Mouse (Mus musculus): ENCODE measurements around the gene Ptges3.
"Not testable (repeated sequence)": the region's sequence is repeated elsewhere in the genome, so short reads cannot be mapped to it uniquely, and the experiment has no call there.

Ptges3 gene

DNA sequence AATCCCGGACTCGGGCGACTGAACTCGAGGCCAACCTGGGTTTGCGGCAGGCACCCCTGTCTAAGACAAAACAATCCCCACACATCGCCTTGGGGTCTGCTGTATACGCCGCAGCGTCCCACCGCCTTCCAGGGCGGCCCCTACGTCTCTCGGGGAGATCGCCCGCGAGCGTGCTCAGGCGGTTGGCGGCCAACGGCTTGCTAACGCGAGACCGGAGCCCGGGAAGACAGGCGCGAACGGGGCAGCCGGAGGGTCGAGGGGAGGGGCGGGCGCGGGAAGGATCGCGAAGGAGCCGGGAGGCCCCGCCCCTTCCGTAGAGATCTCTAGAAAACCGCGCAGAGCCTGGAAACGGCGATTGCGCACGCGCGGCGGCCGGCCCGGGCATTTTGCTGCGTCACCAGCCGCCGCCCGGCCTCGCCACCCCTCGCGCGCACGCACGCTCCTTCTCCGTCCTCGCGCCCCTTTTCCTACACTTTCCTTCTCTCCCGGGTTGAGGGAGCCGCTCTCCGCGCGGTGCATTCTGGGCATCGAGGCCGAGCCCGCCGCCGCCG is at the start of gene Ptges3:
Gene Ptges3 (plus strand): TSS at position 354 of the 551 bp plus-strand sequence.
- DNase-seq (ENCODE audit: low spot score in 2 of 2), result peak; percentile 98

DNA sequence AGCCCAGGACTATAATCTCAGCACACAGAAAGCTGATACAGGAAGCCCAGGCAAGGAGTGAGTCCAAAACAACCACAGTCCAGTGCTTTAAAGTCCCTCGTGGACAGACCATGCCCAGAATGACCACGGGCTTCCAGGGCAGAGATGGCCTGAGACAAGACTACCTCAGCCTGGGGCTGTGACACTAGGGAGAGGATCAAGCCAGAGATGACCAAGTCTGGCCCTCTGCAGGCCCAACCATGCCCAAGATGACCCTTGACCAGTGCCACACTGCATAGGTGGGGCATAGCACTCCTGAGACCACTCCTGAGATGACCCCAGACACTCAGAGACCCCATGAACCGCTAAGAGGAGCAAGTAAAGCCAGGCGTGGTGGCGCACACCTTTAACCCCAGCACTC is 49.0 kb upstream of the Ptges3 start:
- no peak for DNase-seq (ENCODE audit: low spot score in 2 of 2)

DNA sequence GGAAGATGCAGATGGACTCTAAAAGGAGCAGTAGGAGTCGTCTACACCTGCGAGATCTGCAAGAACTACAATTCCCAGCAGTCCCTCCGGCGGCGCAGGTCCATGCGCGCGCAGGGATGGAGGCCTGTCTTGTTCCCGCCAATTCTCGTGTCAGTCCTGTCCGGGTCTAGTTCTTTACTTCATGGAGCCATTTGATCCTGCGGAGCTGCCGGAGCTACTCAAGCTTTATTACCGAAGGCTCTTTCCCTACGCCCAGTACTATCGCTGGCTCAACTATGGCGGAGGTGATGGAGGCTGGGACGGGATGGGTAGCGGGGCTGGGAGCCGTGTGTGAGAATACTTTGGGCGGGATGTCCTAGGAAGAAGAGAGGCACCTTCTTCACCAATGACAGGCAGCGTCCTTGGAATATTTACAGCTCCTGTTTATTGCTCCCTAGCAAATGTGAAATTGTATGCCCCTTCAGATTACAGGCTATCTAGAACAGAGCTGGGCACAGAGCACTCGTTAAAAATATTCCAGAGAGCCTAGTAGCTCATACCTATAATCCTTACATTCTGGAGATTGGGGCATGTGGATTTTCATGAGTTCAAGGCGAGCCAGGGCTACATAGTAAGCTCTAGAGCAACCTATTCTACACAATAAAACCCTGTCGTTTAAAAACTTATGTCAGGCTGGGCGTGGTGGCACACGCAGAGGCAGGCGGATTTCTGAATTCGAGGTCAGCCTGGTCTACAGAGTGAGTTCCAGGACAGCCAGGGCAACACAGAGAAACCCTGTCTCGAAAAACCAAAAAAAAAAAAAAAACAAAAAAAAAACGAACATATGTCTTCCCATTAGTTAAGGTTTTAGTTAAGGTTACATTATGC is 43.5 kb upstream of the Ptges3 start, which contains the start of gene Prim1:
Gene Prim1 (plus strand): TSS at position 101 of the 867 bp plus-strand sequence.
- peak; percentile 69 to 78 for DNase-seq (ENCODE audit: low spot score in 2 of 2)

DNA sequence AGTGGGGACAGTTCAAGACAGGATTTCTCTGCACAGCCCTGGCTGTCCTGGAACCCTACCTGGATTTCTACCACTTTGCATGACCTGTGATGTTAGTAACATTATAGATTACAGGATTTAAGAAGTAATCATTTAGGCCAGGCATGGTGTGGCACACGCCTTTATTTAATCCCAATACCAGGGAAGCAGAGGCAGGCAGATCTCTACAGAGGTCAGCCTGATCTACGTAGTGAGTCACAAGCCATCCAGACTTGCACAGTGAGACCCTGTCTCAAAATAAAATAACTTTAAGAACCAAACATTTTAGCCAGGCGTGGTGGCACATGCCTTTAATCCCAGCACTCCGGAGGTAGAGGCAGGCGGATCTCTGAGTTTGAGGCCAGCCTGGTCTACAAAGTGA is 36.6 kb upstream of the Ptges3 start:
- no peak for DNase-seq (ENCODE audit: low spot score in 2 of 2)

DNA sequence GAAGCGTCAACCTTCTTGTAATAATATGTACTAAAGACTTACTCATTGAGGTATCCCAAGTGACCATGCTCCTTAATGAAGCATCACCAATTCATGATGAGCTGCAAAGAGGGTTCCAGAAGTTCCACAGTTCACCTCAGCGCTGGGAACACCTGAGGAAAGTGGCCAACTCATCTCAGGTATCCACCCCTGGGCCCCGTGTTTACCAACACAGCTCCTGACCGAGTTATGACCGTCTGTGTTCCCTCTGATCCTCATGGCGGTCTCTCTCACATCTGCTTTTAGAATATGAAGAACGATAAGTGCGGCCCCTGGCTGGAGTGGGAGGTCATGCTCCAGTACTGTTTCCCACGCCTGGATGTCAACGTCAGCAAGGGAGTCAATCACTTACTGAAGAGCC is 35.3 kb upstream of the Ptges3 start:
- DNase-seq (ENCODE audit: low spot score in 2 of 2), result no peak

DNA sequence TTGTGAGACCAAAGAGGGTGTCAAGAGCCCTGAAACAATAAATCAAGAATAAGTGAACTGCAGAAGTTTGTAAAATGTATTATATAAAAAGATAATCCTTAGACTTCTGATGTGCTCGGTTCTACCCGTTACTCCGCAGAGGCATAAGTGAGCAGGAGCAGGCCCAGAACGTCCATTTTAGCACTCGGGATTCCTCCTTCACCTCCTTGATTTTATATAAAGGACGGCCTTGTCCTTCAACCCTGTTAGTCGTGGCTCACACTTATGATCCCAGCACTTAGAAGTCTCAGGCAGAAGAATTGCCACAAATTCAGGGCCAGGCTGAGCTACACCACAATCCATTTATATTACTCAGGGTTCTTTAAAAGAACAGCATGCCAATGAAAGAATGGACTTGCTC is 28.8 kb upstream of the Ptges3 start:
- no peak for DNase-seq (ENCODE audit: low spot score in 2 of 2)

DNA sequence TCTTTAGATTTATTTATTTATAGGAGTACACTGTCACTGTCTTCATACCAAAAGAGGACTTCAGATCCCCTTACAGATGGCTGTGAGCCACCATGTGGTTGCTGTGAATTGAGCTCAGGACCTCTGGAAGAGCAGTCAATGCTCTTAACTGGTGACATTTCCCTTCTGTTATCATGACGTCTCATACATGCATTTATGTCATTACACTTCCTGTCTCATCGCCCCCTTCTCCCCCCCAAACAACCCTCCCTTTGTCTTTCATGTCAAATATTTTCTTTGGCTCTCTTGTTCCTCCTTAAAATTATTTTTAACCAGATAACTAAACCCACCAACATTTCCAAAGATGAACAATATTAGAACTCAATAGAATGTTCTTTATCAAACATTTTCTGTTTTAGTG is 27.9 kb upstream of the Ptges3 start:
- no peak for DNase-seq (ENCODE audit: low spot score in 2 of 2)

DNA sequence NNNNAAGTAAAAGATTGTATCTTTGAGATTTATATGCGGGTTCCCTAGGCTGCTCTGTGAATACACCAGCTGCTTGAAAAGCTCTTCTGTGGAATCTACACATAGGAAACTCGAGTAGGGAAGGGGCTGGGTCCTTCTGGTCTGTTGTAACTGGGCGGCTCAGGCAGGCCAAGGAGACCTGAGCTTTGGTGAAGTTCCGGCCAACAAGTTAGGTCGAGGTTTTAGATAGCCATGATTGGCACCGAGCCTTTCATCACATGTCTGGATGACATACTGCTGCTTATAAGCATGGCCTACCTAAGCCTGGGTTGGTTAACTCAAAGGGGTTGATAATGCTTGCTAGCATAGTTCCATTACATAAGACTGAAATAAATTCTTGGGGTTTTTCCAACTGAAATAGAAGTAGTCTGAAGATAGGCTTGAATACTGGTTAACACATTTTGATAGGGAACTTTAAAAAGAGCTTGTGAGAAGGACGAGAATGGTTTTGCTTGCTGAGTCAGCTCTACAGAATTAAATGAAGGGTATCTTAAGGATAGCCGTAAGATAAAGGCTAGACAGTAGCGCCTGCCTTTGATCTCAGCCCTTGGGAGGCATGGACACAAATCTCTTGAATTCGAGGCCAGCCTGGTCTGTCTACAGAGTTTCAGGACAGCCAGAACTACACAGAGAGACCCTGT is 21.9 kb upstream of the Ptges3 start:
- DNase-seq (ENCODE audit: low spot score in 2 of 2), result peak in 1 of 2 experiments; percentile 34

DNA sequence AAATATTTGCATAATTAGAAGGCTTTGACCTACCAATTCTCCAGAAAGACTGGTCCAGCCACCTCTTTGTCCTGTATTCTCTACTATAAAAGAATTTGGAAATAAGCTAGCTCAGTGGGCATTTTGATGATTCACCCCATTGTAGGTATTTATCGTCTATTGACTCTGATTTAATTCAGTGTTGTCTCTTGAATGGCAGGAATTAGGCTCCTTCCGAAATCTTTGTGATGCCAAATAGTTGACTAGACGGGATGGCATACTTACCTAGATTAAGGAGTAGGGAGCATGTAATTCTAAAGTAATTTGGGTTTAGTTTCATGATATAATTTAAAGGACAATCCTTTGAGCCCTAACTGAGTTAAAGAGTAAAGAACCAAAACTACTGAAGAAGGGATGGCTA is 20.8 kb upstream of the Ptges3 start:
- no peak for DNase-seq (ENCODE audit: low spot score in 2 of 2)

DNA sequence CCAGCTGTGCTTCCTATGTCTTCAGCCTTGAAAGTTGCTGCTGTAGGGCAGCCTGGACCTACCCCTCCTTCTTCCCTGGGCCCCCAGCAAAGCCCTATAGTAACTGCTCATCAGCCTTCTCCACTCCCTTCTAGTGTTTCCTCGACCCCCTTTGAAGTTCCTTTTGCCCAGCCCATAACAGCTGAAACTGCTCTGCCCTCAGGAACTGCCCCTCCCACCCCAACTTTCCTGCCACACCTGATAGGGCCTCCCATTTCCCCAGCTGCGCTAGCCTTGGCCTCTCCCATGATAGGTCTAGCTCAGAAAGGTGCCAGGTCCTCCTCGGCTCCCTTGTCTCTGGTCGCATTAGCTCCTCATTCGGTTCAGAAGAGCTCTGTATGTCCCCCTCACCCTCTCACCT is 19.6 kb upstream of the Ptges3 start:
- no peak for DNase-seq (ENCODE audit: low spot score in 2 of 2)

DNA sequence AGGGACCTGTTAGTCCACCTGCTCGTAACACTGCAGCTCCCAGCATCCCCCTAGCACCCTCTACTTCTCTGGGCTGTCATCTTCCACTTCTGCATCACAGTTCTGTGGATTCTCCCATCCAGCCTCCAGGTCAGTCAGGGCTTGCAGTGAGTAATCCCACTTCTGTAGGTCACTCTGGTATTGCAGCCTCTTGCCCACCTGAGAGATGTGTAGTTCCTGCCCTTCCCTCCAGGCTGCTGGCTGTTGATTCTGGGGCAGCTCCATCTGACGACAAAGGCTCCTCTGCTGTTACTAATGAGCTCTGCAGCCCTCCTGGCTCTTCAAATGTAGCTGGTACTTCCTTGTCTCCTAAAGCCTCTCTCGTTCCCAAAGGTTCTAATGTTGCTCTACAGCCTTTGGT is 18.9 kb upstream of the Ptges3 start:
- DNase-seq (ENCODE audit: low spot score in 2 of 2), result no peak

DNA sequence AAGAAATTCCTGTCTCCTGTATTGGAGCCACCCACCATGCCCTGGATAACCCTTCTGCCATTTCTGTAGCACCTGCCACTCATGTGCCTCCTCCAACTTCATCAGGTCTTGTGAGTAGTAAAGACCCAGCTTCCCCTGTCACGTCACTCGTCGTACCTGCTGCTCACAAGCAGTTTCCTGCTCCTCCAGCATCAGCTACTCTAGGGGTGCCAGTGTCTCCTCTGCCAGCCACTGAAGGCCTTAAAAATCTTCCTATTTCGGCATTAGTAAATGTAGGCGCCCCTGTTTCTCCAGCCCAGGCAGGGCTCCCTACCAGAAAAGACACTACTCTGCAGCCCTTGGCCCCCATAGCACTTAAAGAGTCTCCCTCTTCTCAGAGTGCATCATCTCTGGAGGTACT is 18.5 kb upstream of the Ptges3 start:
- DNase-seq (ENCODE audit: low spot score in 2 of 2), result no peak

DNA sequence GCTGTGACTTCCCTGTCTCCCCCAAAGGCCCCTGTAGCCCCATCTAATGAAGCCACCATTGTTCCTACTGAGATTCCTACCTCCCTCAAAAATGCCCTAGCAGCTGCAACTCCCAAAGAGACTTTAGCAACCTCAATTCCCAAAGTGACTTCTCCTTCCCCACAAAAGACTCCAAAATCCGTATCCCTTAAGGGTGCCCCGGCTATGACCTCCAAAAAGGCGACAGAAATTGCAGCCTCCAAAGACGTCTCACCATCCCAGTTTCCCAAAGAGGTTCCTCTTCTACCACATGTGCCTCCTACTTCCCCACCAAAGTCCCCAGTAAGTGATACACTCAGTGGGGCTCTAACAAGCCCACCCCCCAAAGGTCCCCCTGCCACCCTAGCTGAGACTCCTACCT is 17.1 kb upstream of the Ptges3 start:
- no peak for DNase-seq (ENCODE audit: low spot score in 2 of 2)

DNA sequence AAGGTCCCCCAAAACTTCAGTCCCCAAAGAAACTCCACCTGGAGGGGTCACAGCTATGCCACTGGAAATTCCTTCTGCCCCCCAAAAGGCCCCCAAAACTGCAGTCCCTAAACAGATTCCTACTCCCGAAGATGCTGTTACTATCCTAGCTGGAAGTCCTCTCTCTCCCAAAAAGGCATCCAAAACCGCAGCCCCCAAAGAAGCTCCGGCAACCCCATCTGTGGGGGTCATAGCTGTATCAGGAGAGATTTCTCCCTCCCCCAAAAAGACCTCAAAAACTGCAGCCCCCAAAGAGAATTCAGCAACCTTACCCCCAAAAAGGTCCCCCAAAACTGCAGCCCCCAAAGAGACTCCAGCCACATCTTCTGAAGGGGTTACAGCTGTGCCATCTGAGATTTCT is 16.3 kb upstream of the Ptges3 start:
- no peak for DNase-seq (ENCODE audit: low spot score in 2 of 2)

DNA sequence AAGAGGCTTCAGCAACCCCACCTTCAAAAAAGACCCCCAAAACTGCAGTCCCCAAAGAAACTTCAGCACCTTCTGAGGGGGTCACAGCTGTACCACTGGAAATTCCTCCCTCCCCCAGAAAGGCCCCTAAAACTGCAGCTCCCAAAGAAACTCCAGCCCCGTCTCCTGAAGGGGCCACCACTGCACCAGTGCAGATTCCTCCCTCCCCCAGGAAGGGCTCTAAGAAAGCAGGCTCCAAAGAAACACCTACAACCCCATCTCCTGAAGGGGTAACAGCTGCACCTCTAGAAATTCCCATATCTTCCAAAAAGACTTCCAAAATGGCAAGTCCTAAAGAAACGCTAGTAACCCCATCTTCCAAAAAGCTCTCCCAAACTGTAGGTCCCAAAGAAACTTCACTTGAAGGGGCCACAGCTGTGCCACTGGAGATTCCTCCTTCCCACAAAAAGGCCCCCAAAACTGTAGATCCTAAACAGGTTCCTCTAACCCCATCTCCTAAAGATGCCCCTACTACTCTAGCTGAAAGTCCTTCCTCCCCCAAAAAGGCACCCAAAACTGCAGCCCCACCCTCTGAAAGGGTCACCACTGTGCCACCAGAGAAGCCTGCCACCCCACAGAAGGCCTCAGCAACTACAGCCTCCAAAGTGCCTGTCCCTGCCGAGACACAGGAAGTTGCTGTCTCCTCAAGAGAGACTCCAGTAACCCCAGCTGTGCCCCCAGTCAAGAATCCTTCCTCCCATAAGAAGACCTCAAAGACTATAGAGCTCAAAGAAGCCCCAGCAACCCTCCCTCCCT is 15.5 kb upstream of the Ptges3 start:
- no peak for DNase-seq (ENCODE audit: low spot score in 2 of 2)

DNA sequence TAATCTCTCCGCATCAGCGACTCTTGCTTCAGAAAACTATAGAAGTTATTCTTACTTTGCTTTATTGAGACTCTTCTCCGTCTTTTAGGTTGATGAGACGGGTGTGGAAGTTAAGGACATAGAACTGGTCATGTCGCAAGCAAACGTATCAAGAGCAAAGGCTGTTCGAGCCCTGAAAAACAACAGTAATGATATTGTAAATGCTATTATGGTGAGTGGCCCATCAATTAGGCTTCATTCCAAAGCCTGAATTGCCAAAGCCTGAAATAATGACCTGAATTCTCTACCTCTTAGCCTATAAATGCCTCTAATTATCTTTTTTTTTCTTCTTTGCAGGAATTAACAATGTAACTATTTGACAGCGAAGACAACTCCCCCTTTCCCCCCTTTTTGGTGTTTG is 10.6 kb upstream of the Ptges3 start:
- no peak for DNase-seq (ENCODE audit: low spot score in 2 of 2)

DNA sequence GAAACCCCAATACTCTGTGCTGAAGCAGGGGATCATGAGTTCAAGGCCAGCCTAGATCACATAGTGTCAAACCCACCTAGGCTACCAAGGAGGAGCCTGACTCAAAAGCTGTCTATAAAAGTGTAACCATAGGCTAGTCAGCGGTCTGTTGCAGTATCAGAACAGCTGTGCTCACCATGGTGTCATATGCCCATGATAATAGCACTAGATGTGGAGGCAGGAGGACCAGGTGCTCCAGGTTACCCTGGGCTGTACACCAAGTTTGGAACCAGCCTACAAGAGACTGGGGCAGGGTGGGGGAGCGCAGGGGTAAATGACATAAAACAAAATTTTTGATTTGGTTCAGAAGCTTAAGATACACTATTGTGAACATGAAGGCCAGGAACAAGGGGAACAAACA is 9.0 kb upstream of the Ptges3 start:
- DNase-seq (ENCODE audit: low spot score in 2 of 2), result no peak

DNA sequence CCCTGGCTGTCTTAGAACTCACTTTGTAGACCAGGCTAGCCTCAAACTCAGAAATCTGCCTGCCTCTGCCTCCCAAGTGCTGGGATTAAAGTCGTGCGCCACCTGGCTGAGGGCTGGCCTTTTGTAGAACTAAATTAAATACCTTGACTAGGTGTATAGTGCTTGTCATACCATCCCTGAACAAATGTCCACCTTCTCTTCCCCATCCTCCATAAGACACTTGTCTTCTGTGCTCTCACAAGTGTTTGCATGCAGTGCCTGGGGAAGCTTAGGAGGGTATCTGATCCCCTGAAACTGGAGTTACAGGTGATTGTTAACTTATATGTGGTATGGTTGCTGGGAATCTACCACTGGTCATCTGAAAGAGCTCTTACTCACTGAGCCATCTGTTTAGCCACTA is 8.4 kb upstream of the Ptges3 start:
- DNase-seq (ENCODE audit: low spot score in 2 of 2), result no peak

DNA sequence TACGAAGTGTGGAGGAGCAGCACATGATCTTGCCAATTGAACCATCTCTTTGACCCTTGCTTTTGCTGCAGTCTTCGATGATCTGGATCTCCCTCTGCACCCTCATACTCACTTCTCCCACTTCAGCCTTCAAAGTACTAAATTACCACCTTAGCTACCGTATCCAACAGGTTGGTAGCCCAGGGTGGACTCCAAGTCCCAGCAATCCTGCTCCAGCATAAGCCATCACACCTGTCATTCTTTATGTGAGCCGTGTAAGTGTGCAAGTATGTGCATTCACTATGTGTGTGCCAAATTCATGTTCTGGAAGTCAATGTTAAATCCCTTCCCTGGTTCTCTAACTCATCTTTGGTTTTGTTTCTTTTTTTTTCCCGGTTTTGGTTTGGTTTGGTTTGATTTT is 7.2 kb upstream of the Ptges3 start:
- DNase-seq (ENCODE audit: low spot score in 2 of 2), result no peak

DNA sequence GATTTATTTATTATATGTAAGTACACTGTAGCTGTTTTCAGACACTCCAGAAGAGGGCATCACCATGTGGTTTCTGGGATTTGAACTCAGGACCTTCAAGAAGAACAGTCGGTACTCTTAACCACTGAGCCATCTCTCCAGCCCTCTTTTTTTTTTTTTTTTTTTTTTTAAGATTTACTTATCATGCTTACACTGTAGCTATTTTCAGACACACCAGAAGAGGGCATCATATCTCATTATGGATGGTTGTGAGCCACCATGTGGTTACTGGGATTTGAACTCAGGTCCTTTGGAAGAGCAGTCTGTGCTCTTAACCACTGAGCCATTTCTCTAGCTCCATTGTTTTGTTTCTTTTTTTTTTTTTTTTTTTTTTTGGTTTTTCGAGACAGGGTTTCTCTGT is 6.6 kb upstream of the Ptges3 start:
- not testable (repeated sequence) for DNase-seq (ENCODE audit: low spot score in 2 of 2)

DNA sequence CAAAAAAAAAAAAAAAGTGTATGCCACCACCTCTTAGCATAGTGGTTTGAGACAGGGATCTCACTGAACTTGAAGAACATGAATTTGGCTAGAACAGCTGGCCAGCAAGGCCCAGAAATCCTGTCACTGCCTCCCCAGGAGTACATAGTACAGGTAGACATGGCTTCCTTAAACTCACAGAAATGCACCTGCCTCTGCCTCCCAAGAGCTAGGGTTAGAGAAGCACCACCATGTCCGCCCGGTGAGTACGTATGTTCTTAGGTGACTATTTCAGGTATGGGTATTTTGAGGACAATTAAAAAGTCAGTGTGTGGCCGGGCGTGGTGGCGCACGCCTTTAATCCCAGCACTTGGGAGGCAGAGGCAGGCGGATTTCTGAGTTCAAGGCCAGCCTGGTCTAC is 5.8 kb upstream of the Ptges3 start:
- DNase-seq (ENCODE audit: low spot score in 2 of 2), result no peak

DNA sequence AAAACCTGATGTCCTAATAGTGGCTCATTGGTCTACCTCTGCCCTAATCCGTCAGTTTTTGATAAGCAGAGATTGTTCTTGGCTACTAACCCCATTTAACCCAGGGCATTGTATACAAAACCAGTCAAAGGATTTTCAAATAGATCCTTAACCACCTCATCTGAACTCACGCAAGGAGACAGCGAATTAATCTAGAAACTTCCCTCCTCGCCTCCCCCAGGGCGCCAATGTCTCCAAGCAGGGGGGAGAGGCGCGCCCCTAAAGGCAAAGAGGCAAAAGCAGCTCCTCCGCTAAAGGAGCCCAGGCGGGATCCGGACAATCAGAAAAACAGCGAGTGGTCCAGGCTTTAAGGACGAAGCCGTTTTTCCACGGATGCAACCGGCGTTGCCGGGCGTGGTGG is 570 bp upstream of the Ptges3 start:
- peak in 1 of 2 experiments; percentile 62 for DNase-seq (ENCODE audit: low spot score in 2 of 2)

All from urinary bladder, postnatal 4 days (tissue).